Mouse (Mus musculus): ENCODE data around the gene Rit1. TPM values are rescaled to one million over a fixed set of nuclear protein-coding genes. Genes with fewer than 3 reads are reported as not detected.
"Not testable (repeated sequence)": the region's sequence is repeated elsewhere in the genome, so short reads cannot be mapped to it uniquely, and the experiment has no call there.

Gene Rit1
- total RNA-seq, 4 experiments from 2014 or later = 36.3 to 42.0 (median 40.6) TPM

DNA sequence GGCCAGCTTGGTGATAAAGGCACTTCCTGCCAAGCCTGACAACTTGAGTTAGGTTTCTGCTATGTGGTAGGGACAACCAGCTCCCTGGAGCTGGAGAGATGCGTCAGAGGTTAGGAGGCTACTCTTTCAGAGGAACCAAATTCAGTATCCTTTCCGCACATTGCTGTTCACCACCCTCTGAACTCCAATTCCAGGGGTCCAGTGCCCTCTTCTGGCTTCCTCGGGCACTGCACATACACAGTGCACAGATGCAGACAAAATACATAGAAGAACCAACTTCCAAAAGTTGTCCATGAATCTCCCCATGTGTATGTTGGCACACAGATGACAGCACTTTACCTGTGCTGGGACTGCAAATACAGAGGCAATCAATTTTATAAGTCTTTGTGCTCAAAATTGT, 22.0 kb downstream of the Rit1 start:
- no peak for DNase-seq (ENCODE audit: low spot score in 2 of 2)

DNA sequence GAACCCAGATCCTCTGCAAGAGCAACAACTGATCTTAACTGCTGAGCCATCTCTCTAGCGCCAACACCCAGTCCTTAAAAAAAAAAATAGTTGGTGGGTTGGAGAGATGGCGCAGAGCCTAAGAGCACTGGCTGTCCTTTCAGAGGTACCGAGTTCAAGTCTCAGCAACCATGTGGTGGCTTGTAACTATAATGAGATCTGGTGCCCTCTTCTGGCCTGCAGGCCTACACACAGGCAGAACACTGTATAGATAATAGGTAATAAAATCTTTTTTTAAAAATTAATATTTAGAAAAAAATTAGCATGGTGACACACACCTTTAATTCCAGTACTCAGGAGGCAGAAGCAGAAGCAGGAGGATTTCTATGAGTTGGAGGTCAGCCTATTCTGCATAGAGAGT, 23.5 kb downstream of the Rit1 start:
- no peak for DNase-seq (ENCODE audit: low spot score in 2 of 2)

DNA sequence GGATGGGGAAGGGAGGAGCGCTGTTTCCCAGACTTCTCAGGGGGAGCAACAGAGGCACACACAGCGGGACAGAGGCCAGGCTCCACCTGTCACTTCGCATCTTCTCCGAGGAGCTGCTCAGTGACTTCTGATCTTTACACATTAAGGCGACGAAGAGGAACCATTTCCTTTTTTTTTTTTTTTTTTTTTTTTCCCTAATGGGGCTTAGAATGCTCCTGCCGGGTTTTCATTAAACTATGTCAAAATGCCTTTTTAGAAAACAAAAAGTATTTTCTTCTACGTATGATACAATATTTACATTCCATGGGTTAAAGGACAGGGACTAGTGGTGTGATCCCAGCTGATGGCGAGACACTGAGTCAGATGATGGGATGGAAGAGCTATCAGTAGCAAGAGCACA, 28.9 kb downstream of the Rit1 start:
- no peak for DNase-seq (ENCODE audit: low spot score in 2 of 2)

DNA sequence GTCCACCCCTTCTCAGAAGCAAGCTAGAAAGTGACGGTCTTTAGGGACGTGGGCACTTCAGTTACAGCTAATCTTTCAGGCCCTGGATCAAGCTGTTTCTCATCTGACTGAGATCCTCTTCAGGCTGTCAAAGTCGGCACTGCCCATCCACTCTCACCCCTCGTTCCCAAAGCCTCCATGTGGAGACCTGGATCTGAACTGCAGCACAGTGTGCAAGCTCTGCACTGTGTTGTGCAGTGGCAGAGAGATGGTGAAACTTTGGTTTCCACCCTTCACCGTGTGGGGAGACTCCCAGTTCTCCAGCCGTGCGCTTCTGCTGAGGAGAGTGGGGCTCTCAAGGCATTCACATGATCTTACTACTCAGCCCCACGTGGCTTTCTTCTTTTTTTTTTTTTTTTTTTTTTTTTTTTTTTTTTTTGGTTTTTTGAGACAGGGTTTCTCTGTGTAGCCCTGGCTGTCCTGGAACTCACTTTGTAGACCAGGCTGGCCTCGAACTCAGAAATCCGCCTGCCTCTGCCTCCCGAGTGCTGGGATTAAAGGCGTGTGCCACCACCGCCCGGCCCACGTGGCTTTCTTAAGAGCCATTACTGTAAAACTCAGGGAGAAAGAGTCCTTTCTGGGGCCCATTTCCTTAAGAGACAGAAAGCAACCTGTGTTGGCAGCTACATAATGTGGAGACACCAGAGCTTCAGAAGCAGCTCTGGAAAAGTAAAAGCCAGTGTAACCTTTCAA, 29.7 kb downstream of the Rit1 start:
- DNase-seq (ENCODE audit: low spot score in 2 of 2) = no peak

DNA sequence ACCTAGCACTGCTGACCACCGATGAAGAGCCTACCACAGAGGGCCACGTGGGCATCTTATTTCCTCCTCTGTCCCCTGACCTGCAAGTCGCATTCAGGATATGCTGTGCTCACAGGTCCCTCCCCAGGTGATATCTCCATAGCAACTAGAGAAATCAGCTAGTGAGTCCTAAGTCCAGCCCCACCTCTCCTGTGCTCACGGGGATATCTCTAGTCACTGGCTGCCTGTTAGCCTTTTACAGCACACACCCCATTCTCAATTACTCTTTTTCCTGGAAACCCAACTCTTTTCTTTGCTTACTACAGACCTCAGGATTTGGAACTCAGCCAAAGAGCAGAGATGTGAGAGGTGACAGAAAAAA, 30.2 kb downstream of the Rit1 start:
- DNase-seq (ENCODE audit: low spot score in 2 of 2) = no peak

DNA sequence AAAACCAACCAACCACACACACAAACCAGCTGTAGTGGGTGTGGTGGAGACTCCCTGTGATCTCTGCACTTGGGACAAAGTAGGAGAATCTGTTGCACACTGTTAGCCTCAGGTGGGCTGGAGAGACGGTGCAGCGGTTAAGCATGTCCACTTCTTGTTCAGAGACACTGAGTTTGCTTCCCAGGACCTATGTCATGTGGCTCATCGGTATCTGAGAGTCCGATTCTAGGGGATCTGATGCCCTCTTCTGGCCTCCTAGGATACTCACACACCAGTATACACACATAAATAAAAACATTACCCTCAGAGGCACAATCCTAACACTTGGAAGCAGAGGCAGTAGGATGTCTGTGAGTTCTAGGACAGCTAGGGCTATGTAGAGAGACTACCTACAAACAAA, 37.6 kb downstream of the Rit1 start:
- no peak for DNase-seq (ENCODE audit: low spot score in 2 of 2)

DNA sequence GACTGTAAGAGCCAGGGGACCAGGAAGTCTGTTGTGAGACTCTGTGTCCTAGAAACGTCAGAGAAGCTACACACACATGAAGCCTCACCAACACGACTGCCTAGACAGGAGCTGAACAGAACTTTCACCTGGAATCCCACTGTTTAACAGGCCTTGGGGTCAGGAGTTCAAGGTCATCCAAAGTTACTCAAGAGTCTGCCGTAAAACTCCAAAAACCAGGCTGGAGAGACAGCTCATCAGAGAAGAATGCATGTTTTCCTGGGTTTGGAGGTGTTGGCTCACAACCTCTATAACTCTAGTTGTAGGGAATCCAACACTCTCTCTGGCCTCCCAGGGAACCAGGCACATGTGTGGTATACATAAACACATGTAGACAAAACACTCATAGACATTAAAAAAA, 38.9 kb downstream of the Rit1 start:
- no peak for DNase-seq (ENCODE audit: low spot score in 2 of 2)

DNA sequence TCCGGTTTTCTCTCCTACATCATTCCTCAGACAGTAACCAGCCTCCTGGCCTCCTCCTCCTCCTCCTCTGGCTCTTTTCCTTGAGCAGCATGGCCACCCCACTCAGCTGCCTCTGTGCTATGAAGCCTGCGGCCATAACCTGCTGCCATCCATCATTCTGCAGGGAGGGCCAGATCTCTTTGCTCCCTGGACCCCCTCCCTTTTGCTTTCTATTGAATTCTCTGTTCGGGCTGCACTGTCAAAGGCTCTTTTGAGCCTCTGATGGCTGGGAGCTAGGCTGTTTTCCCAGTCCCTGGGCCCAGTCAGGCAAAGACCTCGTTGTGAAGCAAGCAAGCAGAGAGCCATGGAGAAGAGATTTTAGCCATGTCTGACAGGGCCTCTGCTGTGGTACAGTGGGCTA, 39.6 kb downstream of the Rit1 start:
- no peak for DNase-seq (ENCODE audit: low spot score in 2 of 2)

DNA sequence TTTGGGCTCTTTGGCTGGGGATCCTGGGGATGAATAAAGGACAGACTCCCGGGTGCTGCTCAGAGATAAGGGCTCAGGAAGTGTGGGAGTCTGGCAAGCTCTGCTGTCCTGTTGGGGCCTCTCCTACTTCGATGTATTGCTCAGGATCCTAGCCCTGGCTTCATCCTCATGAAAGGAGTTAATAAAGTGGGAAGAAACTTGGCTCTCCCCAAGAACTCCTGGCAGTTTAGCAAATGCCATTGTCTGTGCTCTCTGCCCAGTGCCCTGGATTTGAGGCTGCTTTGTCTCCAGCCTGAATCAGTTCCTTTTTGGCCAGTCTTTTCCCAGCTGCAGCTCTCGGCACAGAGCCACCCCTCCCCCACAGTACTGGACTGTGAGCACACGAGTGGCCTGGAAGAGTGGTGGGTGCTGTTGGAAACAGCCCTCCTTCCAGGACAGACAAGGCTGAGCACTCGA, 41.4 kb downstream of the Rit1 start:
- DNase-seq (ENCODE audit: low spot score in 2 of 2) = peak; percentile 62 to 91

DNA sequence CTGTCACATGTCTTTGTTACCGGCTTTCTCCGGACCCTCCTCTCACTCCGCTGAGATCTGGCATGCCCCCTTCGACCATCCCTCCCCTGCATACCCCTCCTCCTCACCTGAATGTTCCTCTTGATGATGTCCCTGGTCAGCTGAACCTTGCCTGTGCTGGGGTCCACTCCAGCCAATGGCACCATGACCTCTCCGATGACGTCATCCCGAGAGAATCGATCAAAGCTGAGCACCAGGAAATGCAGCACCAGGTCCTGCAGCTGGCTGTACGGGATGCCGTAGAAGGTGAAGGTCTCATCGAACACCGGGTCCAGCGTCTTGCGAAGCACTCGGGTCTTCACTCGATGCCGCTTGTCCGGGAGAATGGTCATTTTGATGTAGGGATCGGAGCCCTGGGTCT, 45.0 kb downstream of the Rit1 start:
- DNase-seq (ENCODE audit: low spot score in 2 of 2) = no peak

DNA sequence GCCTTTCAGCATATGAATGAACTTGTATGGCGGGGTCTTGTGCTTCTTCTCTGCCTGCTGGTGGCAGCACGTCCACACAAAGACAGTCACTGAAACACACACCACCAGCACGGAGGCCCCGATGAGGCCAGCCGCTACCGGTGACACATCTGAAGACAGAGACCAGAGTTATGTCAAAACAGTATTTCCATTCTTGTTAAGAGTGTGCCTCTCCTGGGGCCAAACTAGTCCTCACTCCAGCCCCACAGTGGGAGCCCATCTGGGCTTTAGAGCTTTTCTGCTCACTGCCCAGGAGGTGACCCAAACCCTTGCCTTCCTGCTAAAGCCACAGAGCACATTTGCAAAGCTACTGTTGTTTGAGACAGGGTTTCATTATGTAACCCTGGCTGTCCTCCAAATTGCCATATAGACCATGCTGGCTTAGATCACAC, 45.8 kb downstream of the Rit1 start:
- DNase-seq (ENCODE audit: low spot score in 2 of 2) = no peak

DNA sequence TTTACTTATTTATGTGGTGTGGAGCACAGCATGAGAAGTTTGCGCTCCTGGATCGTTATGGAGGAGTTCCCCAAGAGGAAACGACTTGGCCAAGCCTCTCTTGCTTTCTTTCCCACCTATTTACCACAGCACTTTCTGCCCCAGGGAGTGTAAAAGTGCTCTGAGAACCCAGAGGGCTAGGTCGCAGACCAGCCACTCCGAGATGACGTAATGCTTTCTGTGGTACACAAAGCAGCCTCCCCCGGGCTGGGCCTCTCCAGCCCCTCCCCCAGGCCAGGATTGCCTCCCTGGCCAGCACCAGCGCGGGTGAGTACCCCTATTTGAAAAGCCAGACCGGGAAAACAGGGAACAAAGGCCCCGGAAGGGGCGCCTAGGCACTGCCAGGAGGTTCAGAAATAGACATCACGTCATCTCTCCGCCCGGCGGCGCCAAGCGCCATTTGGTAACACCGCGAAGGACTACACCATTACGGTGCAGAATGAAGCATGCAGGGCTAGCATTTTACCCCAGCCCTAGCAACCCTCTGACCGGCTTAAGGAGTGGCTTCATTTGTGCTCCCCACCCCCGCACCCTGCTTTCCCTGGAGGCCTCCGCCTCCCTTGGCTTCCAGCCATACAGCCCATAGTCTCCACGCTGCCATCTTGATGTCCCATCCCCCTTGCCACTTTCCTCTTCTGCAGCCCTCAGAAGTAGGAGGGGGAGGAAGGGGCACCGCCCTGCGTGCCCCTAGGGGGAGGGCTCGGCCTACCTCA, 54.7 kb downstream of the Rit1 start:
- peak in 1 of 2 experiments; percentile 88 for DNase-seq (ENCODE audit: low spot score in 2 of 2)

DNA sequence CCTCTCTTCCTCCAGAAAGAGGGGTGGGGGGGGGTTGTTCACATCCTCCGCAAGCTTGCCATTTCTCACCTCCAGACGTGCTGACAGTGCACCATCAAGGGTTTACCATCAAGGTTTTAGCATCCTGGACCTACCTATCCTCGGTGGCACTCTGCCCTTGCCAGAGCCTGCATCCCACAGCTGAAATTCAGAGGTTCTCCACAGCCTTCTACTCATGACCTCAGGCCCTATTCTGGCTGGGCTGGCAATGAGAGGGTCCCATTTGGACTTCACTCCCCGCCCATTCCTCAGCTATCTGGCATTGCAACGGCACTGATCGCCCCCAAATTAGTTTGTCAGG, 55.3 kb downstream of the Rit1 start:
- DNase-seq (ENCODE audit: low spot score in 2 of 2) = not testable (repeated sequence)

DNA sequence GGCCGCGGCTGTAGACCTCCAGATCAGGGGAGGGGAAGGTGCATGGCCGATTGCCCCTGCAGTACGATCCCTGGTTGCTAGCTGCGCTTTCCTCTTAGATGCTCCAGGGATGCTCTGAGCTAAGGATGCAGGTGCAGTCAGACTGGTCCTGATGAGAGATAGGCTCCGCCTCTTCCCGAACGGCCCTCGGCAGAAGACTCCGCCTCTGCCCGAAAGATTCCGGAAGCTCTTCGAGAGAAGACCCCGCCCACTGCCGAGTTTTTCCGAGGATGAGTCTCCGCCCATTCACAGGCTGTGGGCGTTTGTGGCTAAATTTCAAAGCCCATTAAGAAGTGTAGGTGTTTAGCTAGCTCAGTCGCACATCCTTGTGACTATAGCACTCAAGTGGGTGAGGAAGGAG, 55.8 kb downstream of the Rit1 start:
- DNase-seq (ENCODE audit: low spot score in 2 of 2) = peak; percentile 90 to 97

DNA sequence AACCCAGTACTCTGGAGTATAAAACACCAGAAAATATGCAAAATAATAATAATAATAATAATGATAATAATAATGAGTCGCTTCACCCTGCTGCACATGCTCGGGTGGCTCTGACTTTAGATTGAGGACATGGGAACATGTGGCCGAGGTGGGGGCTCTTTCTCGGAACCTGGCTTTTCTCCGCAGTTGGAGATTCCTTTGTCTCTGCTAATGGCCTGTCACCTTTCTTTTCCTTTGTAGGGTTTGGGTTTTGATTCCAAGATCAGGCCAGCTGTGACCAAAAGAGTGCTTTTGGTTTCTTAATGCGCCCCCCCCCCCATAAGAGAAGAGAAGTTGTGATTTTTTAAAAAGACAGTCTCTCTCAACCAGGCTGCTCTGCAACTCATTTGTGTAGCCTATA, 56.5 kb downstream of the Rit1 start:
- DNase-seq (ENCODE audit: low spot score in 2 of 2) = not testable (repeated sequence)

DNA sequence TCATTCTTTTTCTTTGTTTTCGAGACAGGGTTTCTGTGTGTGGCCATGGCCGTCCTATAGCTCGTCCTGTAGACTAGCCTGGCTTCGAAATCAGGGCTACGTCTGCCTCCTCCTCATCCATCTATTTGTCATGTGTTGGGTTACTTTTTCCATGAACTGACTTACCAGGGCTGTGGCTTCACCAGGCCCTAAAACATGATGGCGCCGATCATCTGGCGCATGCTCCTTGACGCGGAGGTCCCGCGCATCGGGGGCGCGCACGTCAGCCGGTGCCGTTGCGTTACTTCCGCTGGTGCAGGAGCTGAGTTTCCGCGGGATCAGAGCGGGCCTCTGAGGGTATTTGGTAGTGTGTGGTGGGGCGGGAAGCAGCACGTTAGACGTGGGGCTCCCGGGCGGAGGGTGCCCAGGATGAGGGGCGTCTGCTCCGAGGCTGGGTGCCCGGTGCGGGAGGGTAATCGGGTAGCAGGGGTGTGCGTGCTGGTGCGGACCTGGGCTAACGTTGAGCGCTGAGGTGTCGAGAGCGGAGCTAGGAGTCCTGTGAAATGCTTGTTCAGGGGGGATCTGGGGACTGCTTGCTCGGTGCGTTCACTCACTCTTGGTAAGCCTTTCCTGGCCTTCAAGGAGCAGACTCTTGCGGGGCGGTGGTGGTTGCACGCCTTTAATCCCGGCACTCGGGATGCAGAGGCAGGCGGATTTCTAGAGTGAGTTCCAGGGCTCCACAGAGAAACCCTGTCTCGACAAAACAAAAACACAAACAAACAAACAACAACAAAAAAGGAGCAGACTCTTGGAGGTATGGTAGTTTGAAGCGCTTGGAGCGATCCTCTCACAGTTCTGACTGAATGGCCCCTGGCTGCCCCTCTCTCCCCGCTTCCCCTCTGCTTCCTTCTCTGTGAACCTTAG, 58.6 kb downstream of the Rit1 start, which contains the start of gene Syt11:
Gene Syt11 (minus strand): TSS at position 226 of the 903 bp plus-strand sequence.
- DNase-seq (ENCODE audit: low spot score in 2 of 2) = not testable (repeated sequence)

Other genes with a start within 250 kb of the Rit1 start
- gene Lmna, start 206.9 kb upstream of the Rit1 start, total RNA-seq (2022) = 10 to 100 TPM; 50.1 to 67.5 (median 60.3) TPM
- gene Mex3a, start 184.4 kb upstream of the Rit1 start, total RNA-seq (2022) = 1 to 10 TPM; 2.3 to 3.1 (median 2.6) TPM
- gene Rab25, start 168.5 kb upstream of the Rit1 start, total RNA-seq (2022) = not detected
- 100 to 1,000 TPM; 102 to 133 (median 110) TPM for gene Lamtor2, start 163.8 kb upstream of the Rit1 start, total RNA-seq (2022)
- gene Ubqln4, start 163.1 kb upstream of the Rit1 start, total RNA-seq (2022) = 100 to 1,000 TPM; 121 to 142 (median 129) TPM
- 10 to 100 TPM; 85.5 to 93.2 (median 89.8) TPM for gene Ssr2, start 141.0 kb upstream of the Rit1 start, total RNA-seq (2022)
- 100 to 1,000 TPM; 228 to 247 (median 232) TPM for gene Arhgef2, start 110.9 kb upstream of the Rit1 start, total RNA-seq (2022)
- not detected for gene Rxfp4, start 63.7 kb upstream of the Rit1 start, total RNA-seq (2022)
- gene Khdc4, start 31.0 kb upstream of the Rit1 start, total RNA-seq (2022) = 10 to 100 TPM; 46.2 to 57.4 (median 51.3) TPM
- 100 to 1,000 TPM; 529 to 574 (median 545) TPM for gene Syt11, start 58.3 kb downstream of the Rit1 start, total RNA-seq (2022)
- 10 to 100 TPM; 40.9 to 46.8 (median 43.8) TPM for gene Gon4l, start 118.4 kb downstream of the Rit1 start, total RNA-seq (2022)
- 10 to 100 TPM; 21.4 to 25.6 (median 23.9) TPM for gene Msto1, start 197.2 kb downstream of the Rit1 start, total RNA-seq (2022)
- gene Ash1l, start 233.8 kb downstream of the Rit1 start, total RNA-seq (2022) = 100 to 1,000 TPM in 1 of 4 experiments, 10 to 100 TPM in 3; 85.3 to 102 (median 91.4) TPM
- gene Dap3, start 234.3 kb downstream of the Rit1 start, total RNA-seq (2022) = 100 to 1,000 TPM in 2 of 4 experiments, 10 to 100 TPM in 2; 87.3 to 110 (median 103) TPM